Mouse (Mus musculus) frontal cortex, postnatal 10 days (tissue): ENCODE data around the gene Ccdc42.
A peak's percentile ranks its signal among the peaks of the same experiment; 100 is the strongest.

Source experiments
- DNase-seq, 2 experiments: peaks; one replicate each; pipeline ENCODE4 v3.0.0; 2022; ENCODE audit warnings: low spot score in 2 of 2, mixed read lengths in 1 of 2

Ccdc42 gene

DNA sequence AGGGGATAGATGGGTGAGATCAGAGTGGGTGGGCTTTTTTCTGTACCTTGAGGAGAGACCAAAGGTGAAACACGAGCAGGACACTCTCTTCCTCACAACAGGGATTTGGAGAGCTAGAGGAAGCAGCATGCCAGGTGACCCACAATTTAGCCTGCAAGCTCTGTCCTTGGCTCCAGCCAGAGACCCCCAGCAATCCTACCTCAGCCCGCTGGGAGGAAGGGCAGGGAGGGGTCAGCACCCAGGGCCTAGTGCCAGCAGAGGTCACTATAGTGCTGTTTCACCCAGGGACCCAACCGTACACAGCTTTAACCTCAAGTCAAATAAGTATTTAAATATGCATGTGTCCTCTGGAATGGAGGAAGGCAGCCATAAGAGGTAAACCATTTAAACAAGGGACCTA, 931 bp upstream of the Ccdc42 start:
- no peak for DNase-seq

DNA sequence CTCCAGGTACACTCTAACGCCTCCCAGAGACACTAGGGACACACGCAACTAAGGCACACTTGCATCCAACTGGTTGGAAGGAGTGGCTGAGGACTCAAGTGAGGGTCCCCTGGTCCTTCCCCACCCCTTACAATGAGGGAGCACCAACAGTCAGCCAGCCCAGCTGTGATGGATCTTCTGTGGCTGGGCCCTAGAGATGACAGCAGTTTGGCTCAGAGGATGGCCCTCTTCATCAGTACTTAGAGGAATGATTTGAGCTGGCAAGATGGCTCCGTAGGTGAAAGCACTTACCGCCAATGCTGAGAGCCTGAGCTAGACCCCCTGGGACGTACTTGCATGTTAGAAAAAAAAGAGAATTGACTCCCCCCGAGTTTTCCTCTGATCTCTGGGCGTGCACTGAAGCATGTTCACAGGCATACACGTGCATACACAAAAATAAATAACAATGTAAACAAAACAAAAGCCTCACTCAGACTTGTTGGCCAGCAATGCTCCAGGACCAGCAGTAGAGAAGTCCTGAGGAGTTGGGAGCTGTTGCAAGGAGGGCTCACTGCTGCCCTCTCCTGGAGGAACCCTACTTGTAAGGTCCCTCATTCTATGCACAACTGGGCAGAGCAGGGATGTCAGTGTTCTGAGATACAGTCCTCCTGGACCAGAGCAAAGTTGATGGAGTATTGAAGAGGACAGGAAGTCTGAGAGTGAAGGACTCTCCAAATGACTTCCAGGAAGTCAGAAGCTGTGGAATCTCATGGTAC, 2.4 kb downstream of the Ccdc42 start:
- DNase-seq = peak in 1 of 2 experiments; percentile 64

DNA sequence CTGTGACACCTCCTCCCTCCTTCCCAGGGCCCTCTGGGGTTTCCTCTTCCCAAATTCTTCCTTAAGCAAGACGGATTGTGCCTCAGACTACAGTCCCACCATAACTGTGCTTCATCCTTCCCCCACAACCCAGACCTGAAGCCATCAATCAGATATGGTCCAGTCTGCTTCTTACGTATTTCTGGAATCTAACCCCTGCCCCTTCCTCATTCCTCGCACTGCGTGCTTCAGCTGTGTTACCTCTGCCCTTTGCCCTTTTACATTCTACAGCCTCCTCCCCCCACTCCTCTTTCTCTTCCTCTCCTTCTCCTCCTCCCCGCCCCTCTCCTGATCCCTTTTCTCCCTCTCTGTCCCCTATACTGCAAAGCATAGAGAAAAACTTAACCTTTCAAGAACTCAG, 4.9 kb downstream of the Ccdc42 start:
- no peak for DNase-seq

DNA sequence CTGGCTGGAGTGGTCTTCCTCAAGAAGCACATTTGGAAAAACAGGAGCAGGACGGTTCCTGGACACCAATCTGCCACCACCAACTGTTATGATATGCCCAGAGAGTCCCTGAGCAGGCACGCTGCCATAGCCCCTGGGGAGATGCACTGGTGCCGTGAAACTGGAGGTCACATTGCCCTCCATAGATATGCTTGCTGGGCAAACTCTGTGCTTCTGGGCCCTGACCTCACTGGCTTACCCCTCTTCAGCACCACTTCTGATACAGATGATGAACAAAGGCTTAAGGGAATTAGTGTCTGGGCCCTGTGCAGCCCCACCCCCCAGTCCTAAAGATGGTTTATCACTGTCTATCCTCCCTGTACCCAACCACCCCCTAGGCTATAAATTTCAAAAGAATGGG, 6.4 kb downstream of the Ccdc42 start:
- no peak for DNase-seq

DNA sequence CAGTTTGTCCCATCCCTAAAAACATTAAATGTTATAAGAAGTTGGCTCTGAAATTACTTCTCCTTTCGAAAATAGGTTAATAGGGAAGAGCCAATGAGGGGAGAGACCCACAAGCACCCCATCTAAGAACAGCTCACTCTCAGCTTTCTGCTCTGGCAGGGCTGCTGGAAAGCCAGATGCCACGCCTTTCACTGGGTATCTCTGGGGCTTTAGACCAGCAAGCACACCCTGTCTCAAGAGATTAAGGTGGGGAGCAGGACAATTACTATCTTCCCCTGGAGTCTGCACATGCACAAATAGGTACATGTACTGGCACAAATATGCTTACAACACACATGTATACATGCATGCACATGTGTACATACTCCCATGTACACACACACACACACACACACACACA, 11.1 kb downstream of the Ccdc42 start:
- no peak for DNase-seq

DNA sequence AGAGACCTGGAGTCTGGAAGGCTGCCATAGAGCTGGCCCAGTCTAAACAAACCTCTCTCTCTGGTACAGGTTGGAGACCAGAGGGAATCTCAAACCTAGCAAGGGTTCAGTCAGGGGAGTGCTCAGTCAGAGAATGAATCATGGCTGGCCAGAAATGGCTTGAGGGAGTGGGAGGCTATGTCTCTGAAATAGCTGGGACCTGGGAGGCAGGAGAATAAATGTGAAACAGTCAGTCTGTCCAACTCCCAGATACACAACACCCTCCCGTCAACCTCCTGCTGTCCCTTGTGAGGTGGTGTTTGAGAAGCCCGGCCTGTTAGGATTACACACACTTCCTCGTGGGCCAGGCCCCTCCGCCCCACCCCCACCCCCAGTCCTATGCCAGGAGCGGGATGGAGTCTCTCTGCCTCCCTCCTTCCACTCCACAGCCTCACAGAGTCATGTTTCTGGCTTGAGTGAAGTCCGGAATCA, 13.8 kb downstream of the Ccdc42 start:
- DNase-seq = no peak

DNA sequence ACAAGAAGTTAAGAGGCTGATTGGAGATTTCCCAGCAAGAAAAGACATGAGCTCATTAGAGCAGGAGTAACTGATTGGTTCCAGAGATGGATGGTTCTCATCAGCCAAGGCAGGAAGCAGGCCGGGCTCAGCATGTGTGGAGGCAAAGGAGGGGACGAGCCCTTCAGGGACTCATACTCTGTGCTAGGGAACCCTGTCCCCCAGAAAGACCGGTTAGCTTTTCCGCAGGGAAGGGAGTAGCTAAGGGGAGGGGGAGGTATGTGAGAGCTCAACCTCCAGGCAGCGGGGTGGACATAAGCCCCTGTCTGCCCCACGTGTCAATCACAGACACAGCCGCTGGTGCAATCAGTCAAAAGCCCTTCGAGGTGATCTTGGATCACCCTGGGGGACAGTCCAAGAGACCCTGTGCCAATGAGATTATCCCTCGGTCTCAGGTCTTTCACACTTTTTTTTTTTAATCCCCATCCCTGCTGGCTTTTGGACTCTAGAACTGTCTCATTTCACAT, 14.7 kb downstream of the Ccdc42 start:
- DNase-seq = no peak

DNA sequence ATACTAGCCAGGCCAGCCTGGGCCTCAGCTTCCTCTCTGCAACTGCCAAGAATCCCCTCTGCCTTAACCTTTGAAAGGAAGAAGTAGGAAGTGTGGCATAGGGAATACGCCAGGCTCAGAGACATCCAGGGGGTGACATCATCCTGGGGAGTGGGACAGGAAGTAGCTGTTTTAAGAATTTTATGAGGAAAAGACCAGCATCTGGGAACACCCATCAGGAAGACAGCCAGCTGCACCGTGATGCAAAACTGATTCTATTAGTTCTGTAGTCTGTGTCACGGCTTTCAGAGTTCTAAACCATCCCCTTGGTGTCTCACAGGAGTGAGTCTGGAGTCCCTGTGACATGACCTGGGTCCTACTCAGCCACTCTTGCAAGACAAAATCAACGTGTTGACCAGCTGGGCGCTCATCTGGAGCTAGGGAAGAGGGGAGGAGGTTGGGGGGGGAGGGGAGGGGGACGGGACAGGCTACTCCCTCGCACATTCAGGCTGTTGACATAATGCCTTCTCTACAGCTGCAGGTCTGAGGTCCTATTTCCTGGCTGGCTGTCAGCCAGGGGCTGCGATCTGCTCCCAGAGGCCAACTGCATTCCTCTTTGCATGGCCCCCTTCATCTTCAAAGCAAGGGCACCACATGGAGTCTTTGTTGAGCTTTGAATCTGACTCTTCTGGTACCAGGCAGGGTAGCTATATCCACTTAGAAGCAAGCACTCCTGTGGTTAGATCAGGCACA, 15.5 kb downstream of the Ccdc42 start:
- DNase-seq = no peak

DNA sequence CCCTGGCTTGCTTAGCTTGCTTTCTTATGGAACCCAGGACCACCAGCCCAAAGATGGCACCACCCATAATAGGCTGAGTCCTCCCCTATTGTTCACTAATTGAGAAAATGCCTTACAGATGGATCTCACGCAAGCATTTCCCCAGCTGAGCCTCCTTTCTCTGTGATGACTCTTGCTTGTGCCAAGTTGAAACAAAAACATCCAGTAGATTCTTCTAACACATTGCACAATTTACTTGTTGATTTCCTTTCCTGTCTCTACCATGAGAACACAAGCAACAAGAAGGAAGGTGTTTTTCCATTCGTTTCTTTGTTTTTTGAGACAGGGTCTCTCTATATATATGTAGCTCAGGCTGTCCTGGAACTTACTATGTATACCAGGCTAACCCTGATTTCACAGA, 20.2 kb downstream of the Ccdc42 start:
- DNase-seq = no peak

DNA sequence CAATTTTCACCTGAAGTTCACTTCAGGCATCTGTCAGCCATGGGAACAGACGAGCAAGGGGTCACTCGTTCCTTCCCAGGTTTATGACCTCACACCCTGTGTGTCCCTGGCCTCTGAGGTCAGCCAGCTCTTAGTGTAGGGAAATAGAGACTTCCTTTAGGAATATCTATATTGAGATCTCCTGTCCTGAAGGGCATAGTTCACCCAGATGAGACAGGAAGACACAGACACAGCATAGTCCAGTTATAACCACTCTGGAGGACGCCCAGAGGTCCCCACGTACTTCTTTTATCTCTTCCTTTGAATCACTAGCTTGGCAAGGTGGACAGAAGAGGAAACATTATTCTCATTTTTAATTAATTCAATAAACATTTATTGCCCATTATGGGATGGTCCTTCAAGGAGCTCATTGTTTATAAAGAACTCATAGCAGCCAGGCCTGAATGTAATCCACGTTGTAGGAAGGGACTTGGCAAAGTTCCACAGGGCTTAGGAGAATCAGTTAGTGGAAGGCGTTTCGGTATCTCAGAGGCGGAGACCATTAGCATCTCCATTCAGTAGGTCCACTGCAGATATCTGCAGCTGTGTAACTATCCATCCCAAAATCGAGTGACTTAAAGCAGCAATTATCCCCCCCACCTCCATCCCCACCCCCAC, 23.2 kb downstream of the Ccdc42 start:
- no peak for DNase-seq

DNA sequence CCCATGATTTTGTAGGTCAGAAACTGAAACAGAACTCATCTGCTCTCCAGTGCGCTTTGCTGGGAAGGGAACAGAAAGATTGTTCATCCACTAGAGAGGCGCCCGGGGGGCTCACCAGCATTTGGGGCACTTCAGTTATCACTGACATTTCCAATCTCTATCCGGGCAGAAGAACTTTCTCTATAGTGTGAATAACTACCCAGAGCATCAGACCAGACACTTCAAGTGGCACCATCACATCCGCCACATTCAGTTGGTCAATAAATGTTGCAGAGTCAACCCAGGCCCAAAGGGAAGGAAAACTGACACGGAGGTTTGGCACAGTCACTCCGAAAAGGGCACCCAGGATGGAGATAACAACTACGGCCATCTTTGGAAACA, 23.7 kb downstream of the Ccdc42 start:
- DNase-seq = no peak

DNA sequence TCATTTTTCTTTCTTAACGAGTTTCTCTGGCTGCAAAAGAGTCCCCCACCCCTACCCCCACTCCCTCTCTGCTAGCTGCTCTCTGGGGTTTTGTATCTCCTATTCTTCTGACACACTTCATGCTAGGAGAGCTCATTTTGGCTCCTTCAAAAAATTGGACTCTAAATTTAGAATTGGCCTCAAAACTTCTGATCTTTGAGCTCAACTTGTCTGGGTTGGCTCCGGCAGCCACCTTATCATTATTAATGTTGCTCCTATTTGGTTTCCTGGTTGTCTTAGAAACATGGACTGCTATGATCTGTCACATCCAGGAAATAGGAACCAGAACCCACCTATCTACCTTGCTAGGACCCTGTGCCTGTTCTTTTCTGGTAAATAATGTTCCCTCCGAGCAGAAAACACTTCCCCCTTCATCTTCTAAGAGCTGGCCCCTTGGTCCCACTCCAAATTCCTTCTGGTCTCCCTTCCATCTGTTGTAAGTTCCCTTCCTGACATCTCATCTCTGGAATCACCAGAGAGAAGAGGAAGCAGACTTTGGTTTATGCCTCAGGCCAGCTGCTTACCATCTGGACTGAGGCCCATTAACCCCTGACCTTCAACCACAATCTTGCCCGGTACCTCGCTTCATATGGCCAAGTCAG, 26.4 kb downstream of the Ccdc42 start:
- no peak for DNase-seq

DNA sequence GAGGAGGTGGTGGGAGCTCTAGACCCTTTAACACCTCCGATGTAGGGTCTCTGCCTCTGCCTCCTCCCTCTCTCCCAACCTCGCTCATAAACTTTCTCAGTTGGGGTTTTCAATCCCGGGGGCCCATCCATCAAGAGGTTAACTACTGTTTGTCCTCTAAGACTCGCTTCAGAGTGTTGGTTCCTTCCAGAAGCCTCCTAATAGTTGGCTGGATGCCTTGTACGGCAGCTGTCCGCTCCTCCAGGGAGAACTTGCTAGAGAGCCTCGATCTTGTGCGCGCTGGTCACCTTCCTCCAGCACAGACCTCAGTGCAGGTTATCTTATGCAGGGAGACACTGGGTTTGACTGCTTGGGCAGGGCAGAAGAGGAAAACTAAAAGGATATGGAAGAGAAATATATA, 35.9 kb downstream of the Ccdc42 start:
- DNase-seq = no peak

DNA sequence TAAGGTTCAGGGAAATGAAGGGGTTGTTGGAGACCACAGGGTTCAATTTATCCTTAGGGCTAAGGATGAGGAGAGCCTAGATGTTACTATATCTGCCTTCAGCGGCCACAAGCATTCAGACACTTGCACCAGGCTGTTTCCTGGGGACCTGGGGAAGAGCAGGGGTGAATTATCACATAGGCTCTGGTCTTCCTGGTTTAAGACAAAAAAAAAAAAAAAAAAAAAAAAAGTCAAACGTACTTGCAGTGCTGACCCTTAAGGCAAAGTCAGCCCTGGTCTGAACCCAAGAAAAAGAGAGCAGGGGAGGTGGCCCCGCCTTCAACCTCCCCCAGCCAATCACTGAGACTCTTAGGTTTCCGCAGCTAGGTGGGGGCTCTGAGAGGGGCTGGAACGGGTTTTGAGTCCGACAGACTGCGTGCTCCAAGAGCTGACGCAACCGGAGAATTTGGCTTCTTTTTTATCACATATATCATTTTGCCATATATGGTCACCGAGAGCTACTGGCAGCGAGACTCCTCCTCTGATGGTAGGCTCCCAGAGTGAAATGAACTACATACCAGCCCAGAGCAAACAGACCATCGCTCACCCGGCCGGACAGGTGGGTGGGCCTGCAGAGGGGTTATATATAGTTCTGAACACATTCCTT, 36.5 kb downstream of the Ccdc42 start:
- DNase-seq = peak; percentile 67 to 79

DNA sequence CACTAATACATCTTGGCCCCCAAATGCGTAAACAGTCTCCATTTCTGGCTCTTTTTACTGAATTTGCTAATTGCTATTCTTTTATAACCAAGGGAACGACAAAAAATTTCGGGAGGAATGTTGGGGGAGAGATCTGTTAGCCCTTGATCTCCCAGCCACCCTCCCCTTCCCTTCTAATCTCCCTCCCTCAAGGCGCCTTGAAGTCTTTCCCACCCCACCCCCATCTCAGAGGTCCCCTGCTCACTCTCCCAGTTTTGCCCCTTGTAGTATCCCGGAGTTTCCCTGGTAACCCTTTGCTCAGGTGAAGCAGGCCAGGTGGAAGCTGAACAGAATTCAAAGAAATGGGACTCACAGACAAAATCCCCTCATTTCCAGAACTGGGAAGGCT, 37.0 kb downstream of the Ccdc42 start:
- no peak for DNase-seq

DNA sequence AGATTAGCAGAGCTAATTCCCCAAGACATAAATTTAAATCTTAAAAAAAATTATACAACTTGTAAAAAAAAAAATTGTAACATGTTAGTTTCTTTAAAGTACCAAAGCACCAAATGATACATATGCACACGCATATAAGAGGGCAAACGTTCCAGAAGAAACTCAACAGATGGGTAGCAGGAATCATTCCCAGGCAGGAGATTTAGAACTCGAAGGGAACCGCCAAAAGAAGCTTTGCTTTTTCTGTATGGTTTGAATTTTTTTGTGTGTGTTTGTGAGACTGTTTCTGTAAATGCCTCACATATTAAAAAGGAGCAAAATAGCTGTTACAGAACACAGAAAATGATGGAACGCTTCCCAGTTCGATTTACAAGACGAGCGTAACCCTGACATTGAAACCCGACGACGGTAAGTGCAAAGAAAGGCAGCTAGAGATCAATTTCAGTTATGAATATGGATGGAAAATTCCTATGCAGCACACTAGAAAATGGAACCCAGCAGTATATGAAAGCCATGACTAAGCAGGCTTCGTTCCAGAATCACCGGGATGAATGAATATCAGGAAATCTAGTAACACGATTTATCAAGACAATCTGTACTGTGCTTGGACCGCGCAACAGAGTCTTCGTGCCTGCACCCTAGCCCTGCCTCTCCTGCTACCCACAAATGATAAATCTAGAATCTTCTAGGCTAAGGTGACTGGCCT, 44.9 kb downstream of the Ccdc42 start:
- DNase-seq = no peak

DNA sequence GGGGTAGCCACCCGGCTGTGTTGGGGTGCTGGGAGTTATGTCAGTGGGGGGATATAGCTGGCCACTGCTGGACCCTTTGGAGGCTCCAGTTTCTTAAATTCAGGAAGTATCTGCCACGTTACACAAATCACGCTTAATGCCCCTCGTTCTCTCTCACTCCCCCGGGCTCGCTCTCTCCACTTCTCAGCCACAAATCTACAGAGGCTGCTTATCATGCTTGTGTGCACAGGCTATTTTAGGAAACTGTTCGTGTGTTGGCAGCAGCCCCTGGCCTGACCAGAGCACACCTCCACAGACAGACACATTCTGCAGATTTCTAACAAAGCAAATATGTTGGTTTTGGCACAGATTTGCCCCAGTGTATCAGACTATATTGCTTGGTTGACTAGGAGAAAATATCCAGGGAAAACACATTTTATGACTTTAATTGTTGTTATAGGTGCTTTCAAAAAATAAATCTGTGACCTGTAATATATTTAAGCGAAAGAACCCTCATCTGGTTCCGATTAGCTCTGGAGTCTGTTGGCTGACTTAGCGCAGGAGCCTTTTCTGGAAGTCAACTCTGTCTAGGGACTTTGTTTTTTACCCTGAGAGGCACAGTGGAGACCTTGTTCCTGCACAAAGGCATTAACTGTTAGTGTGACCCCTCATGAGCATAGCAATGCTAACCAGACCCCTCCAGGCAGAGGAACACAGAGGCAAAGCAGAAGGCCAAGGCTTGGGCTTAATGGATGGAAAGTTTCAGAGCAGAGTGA, 51.2 kb downstream of the Ccdc42 start:
- DNase-seq = no peak

DNA sequence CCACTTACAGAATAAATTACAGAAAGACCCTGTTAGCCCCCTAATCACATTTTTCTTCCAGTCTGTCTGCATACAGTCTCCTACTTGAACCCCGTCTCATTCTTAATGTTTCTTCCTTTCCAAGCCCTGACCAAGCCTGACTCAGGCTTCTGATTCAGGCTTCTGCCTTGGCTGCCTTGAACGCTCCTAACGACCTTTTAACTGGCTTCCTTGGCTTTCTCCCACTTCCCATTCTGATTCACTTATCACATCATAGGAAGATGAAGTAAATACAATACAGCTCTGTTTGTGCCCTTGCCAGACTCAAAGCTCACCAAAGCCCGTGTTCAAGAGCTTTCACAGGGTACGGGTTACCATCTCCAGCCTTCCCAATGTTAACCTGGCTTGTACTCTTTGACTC, 54.5 kb downstream of the Ccdc42 start:
- no peak for DNase-seq

DNA sequence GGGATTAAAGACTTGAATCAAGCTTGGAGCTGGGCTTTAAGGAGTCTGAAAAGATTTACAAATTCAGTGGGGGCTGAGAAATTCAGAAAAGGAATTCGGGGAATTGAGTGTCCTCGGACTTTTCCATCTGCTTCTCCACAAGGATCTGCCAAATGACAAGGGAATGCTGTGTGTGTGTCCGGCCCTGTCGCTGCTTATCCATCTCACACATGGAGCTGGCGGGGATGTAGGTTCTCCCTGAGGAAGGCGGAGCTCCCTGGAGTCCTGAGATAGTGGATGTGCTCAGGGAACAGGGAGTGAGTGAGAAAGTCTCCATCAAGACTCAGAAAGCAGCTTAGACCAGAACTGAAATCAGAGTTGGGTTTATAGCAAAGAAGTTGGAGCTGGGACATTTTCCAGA, 58.0 kb downstream of the Ccdc42 start:
- no peak for DNase-seq
